Mouse (Mus musculus) urinary bladder, postnatal 36 days (tissue): ENCODE measurements around the gene Etv1.
"Not testable (repeated sequence)": the region's sequence is repeated elsewhere in the genome, so short reads cannot be mapped to it uniquely, and the experiment has no call there.

ENCODE experiments used
- DNase-seq, 2 experiments: peaks; one replicate each; pipeline ENCODE4 v3.0.0; 2022; ENCODE audit warnings: low spot score in 2 of 2, mixed read lengths in 1 of 2

Gene Etv1

DNA sequence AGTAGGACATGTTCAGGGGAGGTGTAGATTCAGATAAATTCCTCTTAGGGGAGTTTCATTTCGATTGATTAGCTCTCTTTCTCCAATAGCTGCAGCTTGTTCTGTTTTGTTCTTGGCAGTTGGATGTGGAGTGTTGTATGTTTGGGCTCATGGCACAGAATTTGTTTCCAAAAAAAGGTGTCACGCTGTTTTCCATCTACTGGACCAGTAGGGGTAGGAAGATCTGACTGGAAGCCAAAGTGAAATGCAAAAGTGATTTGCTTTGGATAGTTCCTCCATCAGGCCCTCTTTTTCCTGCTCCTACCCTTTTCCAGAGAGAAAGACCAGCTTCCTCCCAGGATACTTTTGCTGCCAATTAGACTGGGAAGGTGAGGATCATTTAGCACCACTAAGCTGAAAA, 39.1 kb downstream of the Etv1 start:
- no peak for DNase-seq

DNA sequence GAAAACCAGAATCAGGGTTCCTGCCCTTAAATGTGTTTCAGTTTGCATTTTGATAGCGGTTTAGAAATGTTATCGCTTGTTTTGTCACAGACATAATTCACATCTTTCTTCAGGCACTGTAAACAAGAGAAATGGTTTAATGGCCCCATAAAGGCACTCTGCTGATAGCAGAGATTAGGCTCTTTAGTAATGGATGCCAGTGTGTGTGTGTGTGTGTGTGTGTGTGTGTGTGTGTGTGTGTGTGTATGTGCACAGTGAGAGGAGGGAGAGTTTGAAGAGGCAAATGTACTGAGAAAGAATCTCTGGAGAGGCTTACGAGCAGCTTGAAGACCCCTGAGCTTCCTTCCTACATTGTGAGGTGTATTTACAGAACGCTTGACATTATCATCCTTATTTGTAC, 41.5 kb downstream of the Etv1 start:
- DNase-seq = no peak

DNA sequence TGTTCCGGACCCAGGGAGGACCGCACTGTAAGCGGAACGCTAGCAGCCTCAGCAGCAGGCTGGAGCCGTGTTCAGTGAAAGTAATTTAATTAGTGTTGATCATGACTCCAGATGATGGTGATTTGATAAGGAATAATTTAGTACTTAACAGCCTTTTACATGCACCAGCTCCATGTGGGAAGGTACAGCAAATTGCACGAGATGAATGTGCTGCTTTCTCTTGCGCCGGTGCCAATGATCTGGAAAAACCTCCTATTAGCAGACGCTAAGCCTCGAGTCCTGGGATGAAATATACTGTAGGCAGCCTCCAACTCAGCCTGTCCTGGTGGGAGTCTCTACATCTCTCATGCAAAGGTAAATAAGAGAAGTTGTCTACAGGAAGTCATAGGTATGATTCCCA, 45.2 kb downstream of the Etv1 start:
- no peak for DNase-seq

DNA sequence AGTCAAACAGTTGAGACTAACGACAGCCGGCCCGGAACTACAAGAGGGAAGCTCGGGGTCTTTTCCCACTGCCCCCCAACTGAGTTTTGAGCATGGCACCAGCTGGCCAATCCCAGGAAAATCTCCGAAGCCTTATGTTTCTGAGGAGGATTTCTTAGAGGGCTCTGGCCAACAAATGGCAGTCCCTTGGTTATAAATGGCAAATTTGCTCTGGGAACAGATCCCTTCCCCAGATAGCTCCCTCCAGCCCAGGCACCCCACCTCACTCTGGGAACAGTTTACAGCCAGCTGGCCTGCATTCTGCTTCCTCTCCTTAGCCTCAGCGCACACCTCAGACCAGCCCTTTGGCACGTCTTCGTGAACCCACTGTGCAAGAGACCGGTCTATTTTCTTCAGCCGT, 53.8 kb downstream of the Etv1 start:
- no peak for DNase-seq

DNA sequence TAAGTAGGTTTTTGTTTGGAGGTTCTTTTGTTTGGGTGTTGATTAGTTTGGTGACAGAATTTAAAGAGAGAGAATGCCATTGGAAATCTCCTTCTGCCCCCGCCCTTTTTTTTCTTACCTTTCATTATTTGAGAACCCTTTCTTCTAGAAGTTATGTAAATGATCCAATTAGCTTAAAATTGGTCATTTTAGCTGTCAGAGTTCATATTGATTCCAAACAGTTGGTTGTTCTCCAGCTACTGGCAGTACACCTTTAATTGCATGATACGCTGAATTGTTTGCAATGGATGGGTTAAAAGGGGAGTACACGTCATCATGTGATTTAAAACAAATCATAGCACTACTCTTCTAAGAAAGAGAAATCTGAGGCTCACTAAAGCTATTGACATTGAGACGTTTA, 55.4 kb downstream of the Etv1 start:
- no peak for DNase-seq

DNA sequence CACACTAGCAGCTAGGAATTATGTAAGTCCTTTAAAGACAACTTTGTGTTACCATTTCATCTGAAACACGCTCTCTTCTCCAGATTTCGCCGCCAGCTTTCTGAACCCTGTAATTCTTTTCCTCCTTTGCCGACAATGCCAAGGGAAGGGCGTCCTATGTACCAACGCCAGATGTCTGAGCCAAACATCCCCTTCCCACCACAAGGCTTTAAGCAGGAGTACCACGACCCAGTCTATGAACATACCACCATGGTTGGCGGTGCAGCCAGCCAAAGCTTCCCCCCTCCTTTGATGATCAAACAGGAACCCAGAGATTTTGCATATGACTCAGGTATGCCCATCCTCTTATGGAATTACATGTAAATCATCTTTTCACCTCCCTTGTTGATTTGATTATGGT, 55.8 kb downstream of the Etv1 start:
- not testable (repeated sequence) for DNase-seq

DNA sequence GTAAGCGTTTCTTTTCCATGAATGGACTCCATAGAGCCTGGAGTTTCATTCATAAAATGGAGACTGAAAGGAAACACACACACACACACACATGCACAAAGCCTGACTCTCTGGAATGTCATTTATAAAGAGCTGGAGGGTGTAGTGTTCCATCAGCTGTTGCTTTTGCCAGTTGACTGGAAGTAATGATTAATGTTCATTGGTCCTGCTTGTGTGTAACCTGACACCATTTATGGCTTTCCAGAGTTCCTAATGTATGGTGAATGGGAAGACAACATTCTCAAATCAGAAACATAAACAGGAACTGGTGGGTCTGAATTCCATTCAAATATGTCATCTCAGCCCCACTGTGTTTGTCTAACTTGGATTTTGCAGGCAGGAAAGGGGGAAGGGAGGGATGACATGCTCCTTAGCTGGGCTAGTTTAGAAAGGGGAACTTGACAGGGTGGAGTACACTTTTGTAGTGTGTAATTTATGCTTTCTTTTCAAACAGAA, 64.7 kb downstream of the Etv1 start:
- DNase-seq = no peak

DNA sequence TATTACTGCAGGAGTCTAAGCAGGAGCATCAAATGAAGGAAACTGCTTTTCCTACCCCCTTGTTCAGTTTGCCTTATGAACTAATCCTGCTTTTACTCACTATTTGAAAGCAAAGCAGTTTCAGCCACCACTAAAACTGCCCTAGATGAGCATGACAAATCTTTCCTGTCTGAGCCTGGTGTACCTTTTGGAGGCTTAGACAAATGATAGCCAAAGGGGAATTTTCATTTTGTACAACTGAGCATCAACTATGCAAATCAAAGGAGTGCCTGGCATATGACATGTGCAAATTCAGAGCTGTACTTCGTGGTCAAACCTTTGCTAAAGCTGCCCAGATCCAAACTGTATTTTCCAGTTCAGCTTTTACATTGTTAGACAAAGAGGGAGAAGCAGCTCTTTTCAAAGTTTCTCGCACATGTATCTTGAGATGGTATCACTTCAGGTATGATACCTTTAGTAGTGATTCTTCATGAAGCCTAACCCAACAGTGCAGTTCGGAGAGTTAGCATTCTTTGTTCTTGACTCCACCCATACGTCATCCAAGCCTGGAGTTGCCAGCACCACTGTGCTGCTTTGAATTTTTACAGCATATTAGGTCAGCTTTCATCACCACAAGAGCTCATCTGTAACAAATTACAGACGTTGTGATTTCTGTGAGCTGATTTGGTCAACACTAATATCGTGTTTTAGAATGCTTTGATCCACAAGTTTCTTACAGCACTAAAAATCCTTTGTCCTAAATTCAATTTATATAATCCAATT, 68.5 kb downstream of the Etv1 start:
- DNase-seq = no peak

DNA sequence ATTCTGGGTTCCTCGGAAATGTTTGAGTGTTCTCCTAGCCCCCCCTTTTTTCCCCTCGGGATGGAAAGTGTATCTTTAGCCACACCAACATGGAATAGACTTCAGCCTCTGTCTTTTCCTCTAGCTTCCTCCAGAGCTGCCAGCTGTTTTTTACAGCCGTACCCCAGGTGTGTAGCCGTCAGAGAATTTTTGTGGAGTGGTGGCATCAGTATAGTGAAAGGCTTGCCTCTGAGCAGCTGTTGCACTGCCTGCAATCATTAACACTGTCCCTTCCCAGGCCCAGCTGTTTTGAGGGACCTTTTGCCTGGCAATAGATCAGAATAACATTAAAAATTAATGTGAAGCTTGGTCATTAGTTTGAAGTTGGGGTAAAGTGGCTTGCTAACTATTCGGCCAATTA, 70.8 kb downstream of the Etv1 start:
- no peak for DNase-seq

DNA sequence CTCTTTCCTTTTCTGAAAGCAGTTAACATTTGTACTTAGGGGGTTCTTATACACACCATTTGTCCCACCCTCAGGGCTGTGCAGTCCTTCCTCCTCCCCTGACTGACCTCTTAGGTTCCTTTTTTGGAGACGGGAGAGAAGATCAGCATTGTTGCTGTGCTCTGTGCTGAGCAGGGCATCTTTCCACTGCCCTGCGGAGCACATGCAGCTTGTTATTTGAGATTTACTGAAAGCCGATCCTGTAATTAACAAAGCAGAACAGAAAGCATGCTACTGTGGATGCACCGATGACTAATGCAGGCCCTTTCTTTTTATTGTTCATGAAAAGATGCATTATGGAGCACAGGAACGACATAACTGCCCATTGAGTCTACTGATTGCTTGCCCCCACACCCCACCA, 75.1 kb downstream of the Etv1 start:
- DNase-seq = no peak

DNA sequence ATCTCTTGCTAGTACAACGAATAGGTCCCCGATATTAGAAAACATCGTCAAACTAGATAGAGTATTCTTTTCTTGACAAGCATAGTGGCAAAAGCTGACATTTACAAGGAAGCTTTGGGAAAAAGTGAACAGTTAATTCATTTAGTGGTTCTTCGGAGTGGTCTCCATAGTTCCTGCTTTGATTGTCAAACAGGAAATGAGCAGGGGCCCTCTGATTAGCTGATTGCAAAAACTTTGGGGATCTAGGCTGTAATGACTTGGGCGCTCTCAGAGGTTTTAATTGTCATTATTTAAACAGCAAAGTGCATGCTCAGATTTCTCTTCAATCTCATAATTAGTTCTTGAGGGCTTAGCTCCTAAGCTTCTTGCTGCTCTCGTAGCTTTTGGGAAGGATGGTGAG, 75.6 kb downstream of the Etv1 start:
- DNase-seq = no peak

DNA sequence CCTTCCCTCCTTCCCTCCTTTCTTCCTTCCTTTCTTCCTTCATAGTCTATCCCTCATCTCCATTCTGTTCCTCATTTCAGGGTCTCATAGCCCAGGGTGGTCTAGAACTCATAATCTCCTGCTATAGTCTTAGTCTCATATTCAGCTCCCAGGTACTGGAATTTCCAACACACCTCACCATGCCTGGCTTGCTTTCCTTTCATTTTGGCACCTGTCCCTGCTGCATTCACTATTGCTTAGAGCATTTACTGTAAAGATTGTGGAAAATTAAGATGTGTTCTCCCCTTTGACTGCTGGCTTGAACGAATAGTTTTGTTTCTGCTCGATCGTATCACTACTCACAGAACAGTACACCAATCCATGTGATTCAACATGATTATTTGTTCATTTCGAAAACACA, 80.5 kb downstream of the Etv1 start:
- DNase-seq = no peak

DNA sequence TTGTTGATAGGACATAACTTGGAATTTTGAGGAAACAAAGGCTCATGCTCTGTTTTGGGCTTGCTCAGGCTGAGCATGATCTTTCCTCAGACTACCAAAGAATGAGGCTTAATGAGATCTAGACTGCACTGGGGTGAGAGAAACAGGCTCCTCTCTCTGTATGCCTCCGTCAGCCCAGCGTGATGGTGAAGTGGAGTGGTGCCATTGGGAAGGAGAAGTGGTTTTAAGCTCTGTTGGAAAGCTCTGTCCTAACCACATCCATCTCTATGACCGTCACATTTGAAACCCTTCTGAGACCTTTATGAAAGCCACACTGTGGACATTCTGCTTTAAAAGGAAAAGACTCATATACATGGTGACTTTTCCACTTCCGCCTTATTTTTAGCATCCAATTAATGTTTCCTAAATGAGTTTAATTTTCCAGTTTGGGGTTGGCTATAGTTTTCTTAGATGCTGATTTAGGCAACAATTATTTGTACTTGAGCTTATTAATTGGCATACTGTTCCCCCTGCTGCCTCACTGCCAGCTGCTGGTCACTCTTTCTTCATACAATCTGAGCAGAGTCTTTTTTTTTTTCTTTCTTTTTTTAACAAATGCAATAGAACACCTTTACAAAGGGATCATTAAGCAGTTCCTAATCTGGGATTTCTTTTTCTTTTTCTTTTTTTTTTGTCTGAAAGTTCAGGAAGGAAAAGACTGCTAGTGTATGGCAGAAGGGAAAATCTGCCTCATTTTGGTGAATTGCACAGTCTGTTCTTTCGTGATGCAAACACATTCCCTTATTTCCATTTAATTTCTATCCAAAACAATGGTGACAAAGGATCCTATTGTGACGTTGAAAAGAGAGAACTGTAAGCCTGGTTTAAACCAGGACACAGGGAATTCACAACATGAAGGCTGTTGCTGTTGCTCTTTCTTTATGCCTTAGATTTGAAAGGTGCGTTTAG, 81.3 kb downstream of the Etv1 start:
- DNase-seq = no peak

DNA sequence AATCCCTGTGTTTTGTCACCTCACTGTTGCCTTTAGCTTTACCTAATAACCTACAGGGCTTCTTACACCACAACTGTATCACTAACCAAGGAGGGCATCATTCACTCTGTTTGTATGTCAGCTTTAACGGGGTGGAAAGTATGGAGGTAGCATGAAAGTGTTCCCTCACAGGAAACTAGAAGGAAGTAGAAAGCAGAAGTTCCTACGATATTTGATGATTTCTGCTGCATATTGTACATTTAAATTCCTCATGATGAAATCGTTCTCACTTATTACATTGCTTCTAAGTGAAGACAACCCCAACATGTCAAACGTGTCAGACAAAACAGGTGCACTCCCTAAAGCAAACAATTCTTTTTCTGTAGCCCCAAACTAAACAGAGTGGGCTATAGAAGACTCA, 84.2 kb downstream of the Etv1 start:
- DNase-seq = no peak

DNA sequence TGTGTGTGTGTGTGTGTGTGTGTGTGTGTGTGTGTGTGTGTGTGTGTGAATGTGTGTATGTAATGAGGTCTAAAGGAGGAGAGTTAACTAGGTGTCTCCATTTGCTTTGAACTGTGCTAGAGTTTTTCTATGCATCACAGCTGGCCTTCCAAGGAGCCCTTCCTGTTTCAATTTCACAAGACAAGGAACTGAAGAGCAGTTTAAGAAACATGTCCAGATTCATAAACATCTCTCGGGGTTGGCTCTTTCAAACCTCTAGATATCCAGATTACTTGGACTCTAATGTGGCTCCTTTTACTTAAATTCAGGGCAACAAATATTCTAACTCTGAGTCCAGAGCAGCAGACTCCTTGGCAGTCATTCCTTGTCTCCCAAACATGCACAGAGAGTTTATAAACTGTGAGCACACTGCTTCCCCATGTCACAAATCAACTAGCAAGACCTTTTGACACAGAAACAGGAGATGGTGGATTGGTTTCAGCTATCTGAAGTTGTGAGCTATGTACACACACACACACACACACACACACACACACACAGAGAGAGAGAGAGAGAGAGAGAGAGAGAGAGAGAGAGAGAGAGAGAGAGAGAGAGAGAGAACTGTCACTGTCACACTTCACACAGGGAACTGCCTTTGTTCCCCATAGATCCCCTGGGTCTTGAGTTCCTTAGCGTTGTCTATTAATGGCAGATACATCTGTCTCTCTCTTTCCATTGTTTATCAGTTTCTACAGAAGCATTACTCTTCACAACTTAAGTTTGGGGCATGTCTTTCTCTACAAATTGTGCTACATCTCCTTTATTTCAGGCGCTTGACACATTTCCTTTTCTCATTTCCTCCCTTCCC, 85.0 kb downstream of the Etv1 start:
- no peak for DNase-seq

DNA sequence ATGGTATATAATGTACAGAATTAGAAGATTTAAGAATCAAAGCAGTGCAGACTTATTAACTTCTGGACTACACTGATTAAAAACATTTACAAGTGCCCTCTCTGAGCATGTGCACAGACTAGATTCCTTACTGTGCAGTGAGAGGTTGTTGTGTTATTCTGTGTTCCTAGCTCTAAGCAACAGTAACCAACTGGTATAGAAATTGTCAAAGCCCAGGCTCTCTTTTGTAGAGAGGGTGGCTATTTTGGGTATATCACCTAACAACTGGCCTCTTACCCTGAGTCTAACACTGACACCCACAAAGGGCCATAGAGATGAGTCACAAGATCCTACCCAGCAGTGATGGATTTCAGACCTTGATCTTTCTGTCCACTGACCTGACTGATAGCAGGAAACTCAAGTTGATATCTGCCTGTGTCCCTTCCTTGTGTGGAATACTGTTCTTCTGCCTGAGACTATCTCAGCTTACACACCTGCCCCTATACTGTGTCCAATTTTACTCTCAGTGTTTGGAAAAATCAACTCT, 95.4 kb downstream of the Etv1 start:
- DNase-seq = no peak

DNA sequence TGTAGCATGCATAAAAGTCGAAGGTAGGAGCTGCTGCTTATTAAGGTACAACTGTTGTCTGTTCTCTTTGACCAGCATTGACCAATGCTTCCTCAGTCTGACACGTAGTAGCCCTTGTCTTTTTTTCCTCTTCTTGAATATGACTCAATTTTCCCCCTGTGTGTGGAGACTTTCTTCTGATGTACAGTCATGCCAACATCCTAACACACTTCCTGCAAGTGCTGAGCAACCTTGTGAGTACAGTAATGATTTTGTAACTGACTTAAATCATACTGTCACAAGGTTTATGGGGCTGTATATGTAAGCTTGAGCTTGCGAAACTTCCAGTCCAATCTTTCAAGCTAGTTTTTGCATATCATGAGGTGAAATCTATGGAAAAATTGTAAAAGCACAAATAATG, 125.3 kb downstream of the Etv1 start:
- DNase-seq = no peak

DNA sequence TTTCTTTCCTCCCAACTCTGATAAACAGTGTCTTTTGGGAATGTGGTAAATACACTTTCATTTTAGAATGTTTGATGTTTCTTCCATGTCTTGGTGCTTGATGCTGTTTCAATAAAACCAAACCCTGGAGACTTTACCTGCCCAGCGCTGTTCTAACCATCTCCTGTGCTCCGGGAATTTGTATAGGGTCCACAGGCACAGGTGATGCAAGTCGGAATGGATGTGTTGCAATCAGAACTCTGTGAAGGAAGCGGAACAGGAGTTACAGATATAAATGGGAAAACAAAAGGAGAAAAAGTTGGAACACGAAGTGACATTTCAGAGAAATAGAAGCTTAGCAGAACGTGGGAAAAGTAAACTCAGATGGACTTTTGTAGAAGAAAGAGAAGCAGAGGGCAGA, 127.1 kb downstream of the Etv1 start:
- DNase-seq = no peak

DNA sequence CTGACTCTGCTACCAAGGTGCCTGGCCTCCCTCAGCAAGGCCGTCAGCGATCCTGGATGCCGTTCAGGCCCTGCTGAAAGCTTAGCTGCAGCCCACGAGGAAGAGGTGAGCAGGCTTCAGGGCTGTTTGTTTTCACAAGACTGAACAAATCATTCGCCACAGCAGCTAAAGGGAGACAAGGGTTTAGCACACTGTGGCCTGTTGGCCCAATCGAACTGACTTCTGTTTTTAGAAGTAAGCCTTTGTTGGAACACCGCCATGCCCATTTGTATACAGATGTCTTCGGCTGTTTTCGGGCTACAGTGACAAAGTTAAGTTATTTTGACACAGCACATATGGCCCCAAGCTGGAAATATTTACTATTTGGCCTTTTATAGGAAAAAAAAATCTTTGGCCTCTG, 127.6 kb downstream of the Etv1 start:
- no peak for DNase-seq

DNA sequence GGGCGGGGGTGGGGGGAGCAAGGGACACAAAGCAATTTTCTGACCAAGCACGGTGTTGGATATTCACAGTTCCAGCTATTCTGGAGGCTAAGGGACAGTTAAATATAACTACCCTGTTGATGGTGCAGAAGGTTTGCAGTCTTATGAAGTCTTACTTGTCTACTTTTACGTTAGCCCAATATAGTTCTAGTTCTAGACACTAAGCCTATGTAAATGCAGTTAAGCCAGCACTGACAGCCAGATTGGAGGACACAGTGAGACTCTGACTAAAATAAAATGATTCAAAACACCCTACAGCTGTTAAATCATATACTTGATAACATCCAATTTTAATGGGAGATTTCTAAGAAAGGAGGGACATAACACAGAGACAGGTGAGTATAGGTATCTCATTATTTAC, 129.8 kb downstream of the Etv1 start:
- DNase-seq = no peak
